Mouse (Mus musculus) splenic B cell, adult 2 months (primary cell): ENCODE data around the gene Hist1h2ab.
"Not testable (repeated sequence)": the region's sequence is repeated elsewhere in the genome, so short reads cannot be mapped to it uniquely, and the experiment has no call there.

Experiments
- DNase-seq: peaks from one replicate; pipeline ENCODE4 v3.0.0-alpha.2; 2011; ENCODE audit warnings: low read depth, low spot score
- H3K27me3 ChIP-seq: 2 replicates; pipeline ENCODE4 v1.6.1; 2012; ENCODE audit warnings: mild to moderate bottlenecking, low read length, moderate library complexity, mixed read lengths; ENCODE audit not compliant: control insufficient read depth, poor library complexity, insufficient read depth, severe bottlenecking
- H3K36me3 ChIP-seq: 2 replicates; pipeline ENCODE4 v1.6.1; 2012; ENCODE audit warnings: mild to moderate bottlenecking, low read length, moderate library complexity, mixed read lengths; ENCODE audit not compliant: control insufficient read depth, poor library complexity, insufficient read depth, severe bottlenecking

Hist1h2ab gene

GRCm38 (mm10) chr13:23756790-23757189 is 5.9 kb downstream of the Hist1h2ab start, which contains the start of gene Hist1h4b:
Gene Hist1h4b (plus strand): TSS chr13:23757013.
- peak; percentile 95 for DNase-seq
- no peaks in the 10 kb centered on the region for H3K36me3 ChIP-seq
- H3K27me3 ChIP-seq: no peaks in the 10 kb centered on the region

- Histone ChIP-seq H3K27me3 (no peaks in the 10 kb centered on the region), H3K36me3 (no peaks in the 10 kb centered on the region)
- DNase-seq: peak; percentile 52
Measured at GRCm38 (mm10) chr13:23757211-23757773, 6.4 kb downstream of the Hist1h2ab start.

GRCm38 (mm10) chr13:23757921-23758320 is 7.0 kb downstream of the Hist1h2ab start:
- Histone ChIP-seq H3K36me3 (no peaks in the 10 kb centered on the region), H3K27me3 (no peaks in the 10 kb centered on the region)
- DNase-seq: no peak

- DNase-seq: no peak
- H3K36me3 ChIP-seq: no peaks in the 10 kb centered on the region
- no peaks in the 10 kb centered on the region for H3K27me3 ChIP-seq
Measured at GRCm38 (mm10) chr13:23759251-23759771, 8.4 kb downstream of the Hist1h2ab start.

- Histone ChIP-seq H3K36me3 (no peaks in the 10 kb centered on the region), H3K27me3 (no peaks in the 10 kb centered on the region)
- no peak for DNase-seq
Measured at GRCm38 (mm10) chr13:23759916-23760239, 9.0 kb downstream of the Hist1h2ab start.

- Histone ChIP-seq H3K27me3 (no peaks in the 10 kb centered on the region), H3K36me3 (no peaks in the 10 kb centered on the region)
- peak; percentile 59 for DNase-seq
Measured at GRCm38 (mm10) chr13:23760240-23760971, 9.5 kb downstream of the Hist1h2ab start.

GRCm38 (mm10) chr13:23760972-23761864 is 10.3 kb downstream of the Hist1h2ab start, which contains the start of gene Hist1h4a:
Gene Hist1h4a (minus strand): TSS chr13:23761230.
- Histone ChIP-seq H3K27me3 (no peaks in the 10 kb centered on the region), H3K36me3 (no peaks in the 10 kb centered on the region)
- DNase-seq: peak; percentile 99

GRCm38 (mm10) chr13:23761871-23762821 is 11.2 kb downstream of the Hist1h2ab start, which contains the start of gene Hist1h3a:
Gene Hist1h3a (minus strand): TSS chr13:23762386.
- DNase-seq: peak; percentile 93
- not testable (repeated sequence) for H3K27me3 ChIP-seq, H3K36me3 ChIP-seq

- H3K27me3 ChIP-seq: no peaks in the 10 kb centered on the region
- no peaks in the 10 kb centered on the region for H3K36me3 ChIP-seq
- DNase-seq: no peak
Measured at GRCm38 (mm10) chr13:23763242-23763585, 12.3 kb downstream of the Hist1h2ab start.

GRCm38 (mm10) chr13:23763586-23764323 is 12.8 kb downstream of the Hist1h2ab start, which contains the start of gene Hist1h1a:
Gene Hist1h1a (plus strand): TSS chr13:23763666.
- H3K36me3 ChIP-seq: no peaks in the 10 kb centered on the region
- peak; percentile 94 for DNase-seq
- no peaks in the 10 kb centered on the region for H3K27me3 ChIP-seq

GRCm38 (mm10) chr13:23764324-23765171 is 13.6 kb downstream of the Hist1h2ab start:
- H3K27me3 ChIP-seq: no peaks in the 10 kb centered on the region
- no peaks in the 10 kb centered on the region for H3K36me3 ChIP-seq
- DNase-seq: no peak

GRCm38 (mm10) chr13:23765172-23765513 is 14.2 kb downstream of the Hist1h2ab start:
- no peaks in the 10 kb centered on the region for H3K36me3 ChIP-seq
- DNase-seq: no peak
- no peaks in the 10 kb centered on the region for H3K27me3 ChIP-seq

- H3K36me3 ChIP-seq: no peaks in the 10 kb centered on the region
- no peaks in the 10 kb centered on the region for H3K27me3 ChIP-seq
- DNase-seq: no peak
Measured at GRCm38 (mm10) chr13:23766772-23767171, 15.8 kb downstream of the Hist1h2ab start.
